Mouse (Mus musculus) heart, embryonic 11.5 days (tissue): ENCODE data around the gene Gm47289. TPM values are rescaled to one million over a fixed set of nuclear protein-coding genes. Genes with fewer than 3 reads are reported as not detected.

Experiments used
- ATAC-seq: fragments of 200-750 bp; cut with Nextera tagmentation; replicated peaks from 2 replicates; pipeline ENCODE4 v1.8.0; 2017; ENCODE audit warnings: moderate library complexity; ENCODE audit not compliant: insufficient number of reproducible peaks, low FRiP score, low TSS enrichment
- H3K27ac ChIP-seq: fragments of 300-500 bp; sonication (generic); 2 replicates; pipeline ENCODE4 v1.5.1; 2014; ENCODE audit warnings: mild to moderate bottlenecking, low read depth, low read length
- H3K27me3 ChIP-seq: fragments of 300-500 bp; sonication (generic); 2 replicates; pipeline ENCODE4 v1.6.1; 2014; ENCODE audit warnings: mild to moderate bottlenecking, low read length, mixed read lengths; ENCODE audit not compliant: control insufficient read depth, insufficient read depth
- H3K36me3 ChIP-seq: fragments of 300-500 bp; sonication (generic); 2 replicates; pipeline ENCODE4 v1.6.1; 2014; ENCODE audit warnings: mild to moderate bottlenecking, low read length, moderate library complexity, mixed read lengths; ENCODE audit not compliant: control insufficient read depth, insufficient read depth
- H3K4me1 ChIP-seq: fragments of 300-500 bp; sonication (generic); 2 replicates; pipeline ENCODE4 v1.6.1; 2014; ENCODE audit warnings: low read length; ENCODE audit not compliant: control insufficient read depth, insufficient read depth
- H3K4me2 ChIP-seq: fragments of 300-500 bp; sonication (generic); 2 replicates; pipeline ENCODE4 v1.6.1; 2014; ENCODE audit warnings: mild to moderate bottlenecking, moderate library complexity
- H3K4me3 ChIP-seq: fragments of 300-500 bp; sonication (generic); 2 replicates; pipeline ENCODE4 v1.5.1; 2014; ENCODE audit warnings: low read depth, low read length
- H3K9ac ChIP-seq: fragments of 300-500 bp; sonication (generic); 2 replicates; pipeline ENCODE4 v1.6.1; 2014; ENCODE audit warnings: mild to moderate bottlenecking, low read depth, low read length, moderate library complexity
- H3K9me3 ChIP-seq: fragments of 300-500 bp; sonication (generic); replicated peaks from 2 replicates; pipeline ENCODE4 v1.6.1; 2016; ENCODE audit warnings: low read length; ENCODE audit not compliant: control insufficient read depth
- WGBS: fragments of 180-500 bp; shearing (Covaris S2); extraction: QIAGEN DNeasy Blood & Tissue Kit; methylation state at CpG from one replicate; pipeline ENCODE4 v1.1.7; 2014; ENCODE audit not compliant: insufficient replicate concordance; 5-methylcytosine and 5-hydroxymethylcytosine counted together
- polyA plus RNA-seq: library from polyadenylated mRNA; unstranded; fragments of >200 nt; fragmentation: Nextera tagmentation; extraction: Ambion mirVana; gene quantifications from 2 replicates; pipeline ENCODE4 v1.2.1, GENCODE M21; 2014

Gm47289 gene
- polyA plus RNA-seq, 1 experiment from 2014 or later: not detected

DNA sequence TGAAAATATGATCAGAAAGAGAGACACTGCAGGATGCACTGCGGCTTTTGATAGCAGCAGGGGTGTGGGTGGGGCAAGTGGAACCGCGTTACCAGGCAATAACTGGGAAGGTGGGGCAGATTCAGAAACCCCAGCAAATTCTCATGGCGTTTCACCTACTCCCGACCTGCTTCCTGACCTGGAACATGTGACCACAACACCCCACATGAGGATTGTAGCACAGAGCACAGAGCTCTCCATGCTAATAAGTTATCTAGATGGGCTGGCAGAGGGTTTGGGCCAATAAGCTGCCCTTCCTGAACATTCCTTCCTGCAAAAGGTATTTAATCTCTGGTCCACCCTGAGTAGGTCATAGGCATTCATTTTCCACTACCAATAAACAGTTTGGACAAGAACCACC, 28.3 kb upstream of the Gm47289 start:
- no peaks in the 10 kb centered on the region for H3K4me1 ChIP-seq
- 56% methylated on average over 5 of the region's 5 CpGs for WGBS
- no peaks in the 10 kb centered on the region for H3K36me3 ChIP-seq
- H3K4me2 ChIP-seq: no peak overlapping the region
- H3K9ac ChIP-seq: no peak overlapping the region
- H3K27ac ChIP-seq: no peak overlapping the region
- ATAC-seq: no peak
- no peaks in the 10 kb centered on the region for H3K27me3 ChIP-seq
- H3K4me3 ChIP-seq: no peak overlapping the region
- H3K9me3 ChIP-seq: no peaks in the 10 kb centered on the region

DNA sequence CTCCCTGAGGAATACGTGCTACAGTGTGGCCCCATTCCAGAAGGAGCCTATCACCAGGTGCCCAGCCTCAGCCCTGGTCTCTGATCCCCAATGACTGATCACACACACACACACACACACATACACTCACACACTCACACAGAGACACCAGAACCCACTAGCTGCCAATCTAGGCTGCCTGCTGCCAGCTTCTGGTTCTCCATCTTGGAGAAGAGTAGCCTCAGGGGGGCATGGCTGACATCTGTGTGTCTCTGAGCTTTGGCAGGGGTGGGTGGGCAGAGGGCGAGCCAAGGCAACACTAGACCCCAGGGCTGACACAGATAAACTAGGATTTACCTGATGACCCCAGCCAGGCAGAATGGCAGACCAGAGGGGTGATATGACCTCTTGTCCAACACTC, 20.1 kb upstream of the Gm47289 start:
- Histone ChIP-seq H3K4me1 (peaks cover 8% of the 10 kb centered on the region; the same call in 1 of the 2 replicates), H3K9me3 (no peaks in the 10 kb centered on the region), H3K9ac (no peak overlapping the region), H3K27ac (no peak overlapping the region), H3K27me3 (no peaks in the 10 kb centered on the region), H3K4me3 (no peak overlapping the region), H3K4me2 (no peak overlapping the region), H3K36me3 (no peaks in the 10 kb centered on the region)
- ATAC-seq: no peak
- WGBS: 87% methylated on average over 2 of the region's 2 CpGs

DNA sequence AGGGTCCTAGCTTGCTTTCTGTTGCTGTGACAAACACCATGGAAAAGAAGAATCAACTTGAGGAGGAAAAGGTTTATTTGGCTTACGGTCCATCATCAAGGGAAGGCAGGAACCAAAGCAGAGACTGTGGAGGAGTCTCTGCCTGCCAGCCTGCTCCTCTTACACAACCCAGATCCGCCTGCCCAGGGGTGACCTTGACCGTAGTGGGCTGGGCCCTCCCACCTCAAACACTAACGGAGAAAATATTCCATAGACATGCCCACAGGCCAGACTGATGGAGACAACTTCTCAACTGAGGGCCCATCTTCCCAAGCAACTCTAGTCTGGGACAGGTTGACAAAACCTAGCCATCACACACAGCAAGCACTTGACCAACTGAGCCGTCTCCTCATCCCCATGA, 16.9 kb upstream of the Gm47289 start:
- WGBS: 67% methylated on average over 5 of the region's 5 CpGs
- Histone ChIP-seq H3K4me3 (no peak overlapping the region), H3K27ac (no peak overlapping the region), H3K4me1 (peaks cover 8% of the 10 kb centered on the region; the same call in 1 of the 2 replicates), H3K27me3 (no peaks in the 10 kb centered on the region), H3K4me2 (no peak overlapping the region), H3K9me3 (no peaks in the 10 kb centered on the region), H3K36me3 (no peaks in the 10 kb centered on the region), H3K9ac (no peak overlapping the region)
- no peak for ATAC-seq

DNA sequence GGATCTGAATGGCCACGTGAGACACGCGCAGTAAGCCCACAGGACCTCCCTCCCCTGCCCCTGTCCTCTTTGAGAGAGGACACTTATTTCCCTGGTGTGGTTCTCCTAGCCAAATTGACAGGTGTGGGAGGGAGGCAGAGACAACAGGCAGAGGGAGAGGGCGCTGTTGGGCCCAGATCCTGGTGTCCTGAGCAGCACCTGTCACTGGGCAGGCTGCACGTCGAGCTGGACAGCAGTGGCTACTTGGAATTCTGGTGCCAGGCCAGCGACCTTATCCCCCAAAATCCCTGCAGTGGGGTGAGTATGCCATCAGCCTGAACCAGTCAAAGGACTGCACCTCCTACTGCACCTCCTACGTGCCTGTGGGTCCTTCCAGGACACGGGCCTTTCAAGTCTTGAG, 15.6 kb upstream of the Gm47289 start:
- Histone ChIP-seq H3K4me3 (no peak overlapping the region), H3K9ac (no peak overlapping the region), H3K36me3 (no peaks in the 10 kb centered on the region), H3K27me3 (no peaks in the 10 kb centered on the region), H3K9me3 (no peaks in the 10 kb centered on the region), H3K4me2 (no peak overlapping the region), H3K27ac (no peak overlapping the region), H3K4me1 (peaks cover 3% of the 10 kb centered on the region; the same call in 1 of the 2 replicates)
- no peak for ATAC-seq
- WGBS: 66% methylated on average over 9 of the region's 9 CpGs

DNA sequence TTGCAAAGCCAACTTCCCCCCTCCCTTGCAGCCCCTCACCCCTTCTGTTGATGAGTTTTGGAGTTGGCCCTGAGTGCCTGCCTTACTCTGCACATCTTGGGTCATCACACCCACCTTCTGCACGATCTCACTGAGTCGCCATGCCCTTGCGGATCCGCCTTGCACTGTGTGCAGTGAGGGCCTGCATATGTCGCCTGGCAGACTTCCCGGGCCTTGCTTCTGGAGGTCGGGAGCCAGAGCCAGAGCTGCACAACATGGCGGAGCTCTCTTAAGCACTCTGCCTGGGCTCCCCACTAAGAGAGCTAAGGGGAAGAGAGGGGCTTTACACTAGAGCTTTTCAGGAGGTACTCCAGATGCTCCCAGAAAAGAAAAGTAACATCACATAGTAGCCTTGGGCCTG, 14.3 kb upstream of the Gm47289 start:
- H3K4me3 ChIP-seq: no peak overlapping the region
- peaks cover under 1% of the 10 kb centered on the region; the same call in 1 of the 2 replicates for H3K4me1 ChIP-seq
- no peak for ATAC-seq
- WGBS: 79% methylated on average over 8 of the region's 8 CpGs
- H3K36me3 ChIP-seq: no peaks in the 10 kb centered on the region
- no peaks in the 10 kb centered on the region for H3K27me3 ChIP-seq
- H3K4me2 ChIP-seq: no peak overlapping the region
- no peak overlapping the region for H3K9ac ChIP-seq
- H3K27ac ChIP-seq: no peak overlapping the region
- H3K9me3 ChIP-seq: no peaks in the 10 kb centered on the region

DNA sequence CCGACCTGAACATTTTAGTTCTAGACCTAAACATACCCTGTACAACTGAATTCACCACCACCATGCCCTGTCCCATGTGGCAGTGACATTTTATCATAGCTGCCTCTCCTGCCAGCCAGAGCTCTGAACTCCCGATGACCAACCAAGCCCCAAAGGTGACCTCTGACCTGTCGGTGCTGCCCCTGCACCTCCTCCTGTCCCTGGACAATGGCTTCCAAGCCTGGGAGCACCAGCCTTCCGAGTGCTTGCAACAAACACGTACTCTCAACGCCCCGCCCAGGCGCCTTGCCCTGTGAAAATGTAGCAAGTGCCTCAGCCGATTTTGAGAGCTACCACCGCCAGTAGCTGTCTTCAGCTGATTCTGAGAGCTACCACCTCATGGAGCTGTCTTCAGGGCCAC, 13.8 kb upstream of the Gm47289 start:
- H3K27ac ChIP-seq: no peak overlapping the region
- ATAC-seq: no peak
- WGBS: 60% methylated on average over 10 of the region's 10 CpGs

DNA sequence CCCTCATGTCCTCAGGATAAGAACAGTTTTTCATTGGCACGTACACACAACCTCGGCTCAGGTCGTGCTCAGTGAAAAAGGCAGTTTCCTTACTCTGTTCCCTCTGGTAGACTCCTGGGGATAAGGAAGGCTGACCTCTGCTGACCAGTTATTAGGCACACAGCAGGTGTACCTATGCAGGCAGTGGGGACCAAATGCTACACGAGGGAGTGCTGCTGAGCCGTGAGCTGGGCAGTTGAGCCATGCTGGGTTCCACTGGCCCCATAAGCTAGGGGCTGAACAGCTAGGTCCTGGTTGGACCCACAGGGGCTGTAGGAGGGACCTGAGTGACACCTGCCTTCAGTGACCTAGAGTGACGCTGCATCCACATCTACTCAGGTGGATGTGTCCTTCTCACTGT, 13.3 kb upstream of the Gm47289 start:
- H3K4me3 ChIP-seq: no peak overlapping the region
- WGBS: 63% methylated on average over 6 of the region's 6 CpGs

More for the DNA sequence above, 13.8 kb upstream of the Gm47289 start:
- Histone ChIP-seq H3K36me3 (no peaks in the 10 kb centered on the region), H3K9me3 (no peaks in the 10 kb centered on the region), H3K4me1 (no peaks in the 10 kb centered on the region), H3K4me3 (no peak overlapping the region), H3K9ac (no peak overlapping the region), H3K27me3 (no peaks in the 10 kb centered on the region), H3K4me2 (no peak overlapping the region)

DNA sequence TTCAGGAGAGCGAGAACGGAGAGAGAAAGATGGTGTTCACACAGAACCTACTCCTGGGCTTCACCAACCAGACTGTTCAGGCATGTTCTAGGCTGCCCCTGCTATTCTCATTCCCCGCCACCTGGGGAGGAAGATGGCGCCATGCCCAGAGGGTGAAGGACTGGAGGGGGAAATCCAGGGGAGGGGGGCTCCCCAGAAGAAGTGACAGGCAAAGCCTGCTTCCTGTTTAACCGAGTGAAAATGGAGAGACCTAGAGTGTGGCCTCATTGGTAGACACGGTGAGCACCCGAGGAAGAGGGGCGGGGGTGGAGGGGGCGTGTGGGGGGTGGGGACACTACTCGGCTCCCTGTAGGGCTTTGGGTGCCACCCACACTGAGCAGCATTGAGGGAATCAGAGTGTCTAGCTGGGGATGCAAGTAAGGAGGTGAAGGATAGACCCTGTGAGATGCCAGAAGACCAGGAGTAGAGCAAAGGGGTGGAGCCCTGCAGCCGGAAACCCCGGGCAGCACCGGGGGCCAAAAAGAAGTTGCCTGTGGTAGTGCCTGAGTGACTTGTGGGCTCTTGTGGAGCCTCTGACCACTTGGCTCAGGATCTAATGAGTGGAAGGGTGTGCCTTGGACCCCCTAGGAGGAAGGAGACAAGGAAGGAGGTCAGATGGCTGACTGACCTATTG, 12.7 kb upstream of the Gm47289 start:
- ATAC-seq: no peak
- 68% methylated on average over 13 of the region's 13 CpGs for WGBS
- Histone ChIP-seq H3K4me2 (no peak overlapping the region), H3K27me3 (no peaks in the 10 kb centered on the region), H3K9me3 (no peaks in the 10 kb centered on the region), H3K36me3 (no peaks in the 10 kb centered on the region), H3K4me3 (no peak overlapping the region), H3K4me1 (no peaks in the 10 kb centered on the region), H3K9ac (no peak overlapping the region), H3K27ac (no peak overlapping the region)

More for the DNA sequence above, 13.3 kb upstream of the Gm47289 start:
- Histone ChIP-seq H3K27me3 (no peaks in the 10 kb centered on the region), H3K36me3 (no peaks in the 10 kb centered on the region), H3K27ac (no peak overlapping the region), H3K4me1 (no peaks in the 10 kb centered on the region), H3K4me2 (no peak overlapping the region), H3K9ac (no peak overlapping the region), H3K9me3 (no peaks in the 10 kb centered on the region)
- ATAC-seq: no peak

DNA sequence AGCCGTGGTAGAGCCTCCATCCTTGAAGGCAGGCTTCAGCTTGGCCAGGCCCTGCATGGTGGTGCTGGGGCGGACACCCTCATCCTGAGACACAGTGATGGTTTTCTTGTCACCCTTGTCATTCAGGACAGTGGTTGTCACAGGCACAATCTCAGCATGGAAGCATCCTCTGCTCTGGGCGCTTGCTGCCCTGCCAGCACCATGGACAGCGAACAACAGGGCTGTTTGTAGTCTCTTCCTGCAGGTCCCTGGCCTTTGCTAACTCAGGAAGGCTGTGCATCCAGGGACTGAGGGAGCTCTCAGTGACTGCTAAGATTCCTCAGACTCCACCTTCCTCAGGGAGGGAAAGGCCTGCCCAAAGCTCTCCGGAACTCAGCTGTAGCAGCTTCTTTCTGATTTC, 9.4 kb upstream of the Gm47289 start:
- Histone ChIP-seq H3K27me3 (no peaks in the 10 kb centered on the region), H3K9ac (no peak overlapping the region), H3K27ac (no peak overlapping the region), H3K4me2 (no peak overlapping the region), H3K4me1 (no peaks in the 10 kb centered on the region), H3K36me3 (no peaks in the 10 kb centered on the region), H3K9me3 (no peaks in the 10 kb centered on the region), H3K4me3 (no peak overlapping the region)
- 13% methylated on average over 5 of the region's 5 CpGs for WGBS
- ATAC-seq: no peak
